Mouse (Mus musculus): ENCODE measurements around the gene Unc13a.
A peak's percentile ranks its signal among the peaks of the same experiment; 100 is the strongest.
"Not testable (repeated sequence)": the region's sequence is repeated elsewhere in the genome, so short reads cannot be mapped to it uniquely, and the experiment has no call there.

The Unc13a gene

DNA sequence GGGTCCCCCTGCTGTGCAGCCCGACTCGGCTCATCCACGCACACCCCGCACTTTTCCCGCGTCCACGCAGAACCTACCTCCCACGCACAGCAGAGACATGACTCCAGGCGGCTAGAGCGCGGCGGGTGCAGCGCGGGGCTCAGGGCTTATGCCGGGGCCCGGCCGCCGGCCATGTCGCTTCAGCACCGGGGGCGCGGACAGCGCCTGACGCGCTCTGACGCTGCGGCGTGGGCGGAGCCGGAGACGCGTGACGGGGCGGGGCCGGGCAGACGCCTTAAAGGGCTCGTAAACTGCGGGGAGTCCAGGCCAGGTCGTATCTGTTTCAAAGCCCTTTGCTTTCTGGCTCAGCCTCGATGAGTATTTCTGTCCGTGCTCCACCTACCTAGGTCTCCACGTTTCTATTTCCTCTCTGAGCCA is at the start of gene Unc13a:
Unc13a (minus strand) TSS at position 209 of the 417 bp plus-strand sequence.
- DNase-seq = peak; percentile 88 to 90

DNA sequence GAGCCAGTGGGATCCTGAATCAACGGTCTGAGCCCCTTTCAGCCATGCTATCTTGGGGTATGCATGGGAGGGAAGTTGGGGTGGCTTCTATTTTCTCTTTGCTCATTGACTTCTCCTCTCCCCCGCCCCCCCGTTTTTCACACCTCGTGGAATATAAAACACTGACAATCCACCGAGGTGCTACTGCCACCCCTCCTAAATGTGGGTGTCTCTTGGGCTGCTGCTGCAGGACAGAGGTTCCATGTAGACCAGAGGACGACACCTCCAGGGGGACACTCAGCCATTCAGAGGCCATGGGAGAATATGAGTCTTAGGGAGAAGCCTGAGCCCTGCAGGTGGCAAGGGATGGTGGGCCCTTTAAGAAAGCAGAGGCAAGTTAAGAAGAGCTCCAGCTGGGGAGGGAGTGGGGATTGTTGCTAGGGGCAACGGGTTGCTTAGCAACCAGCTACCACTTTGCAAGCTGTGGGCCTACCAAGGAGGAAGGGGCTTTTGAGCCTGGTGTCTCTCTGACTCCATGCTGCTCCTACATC is 48.4 kb upstream of the Unc13a start:
- peak; percentile 63 to 75 for DNase-seq

DNA sequence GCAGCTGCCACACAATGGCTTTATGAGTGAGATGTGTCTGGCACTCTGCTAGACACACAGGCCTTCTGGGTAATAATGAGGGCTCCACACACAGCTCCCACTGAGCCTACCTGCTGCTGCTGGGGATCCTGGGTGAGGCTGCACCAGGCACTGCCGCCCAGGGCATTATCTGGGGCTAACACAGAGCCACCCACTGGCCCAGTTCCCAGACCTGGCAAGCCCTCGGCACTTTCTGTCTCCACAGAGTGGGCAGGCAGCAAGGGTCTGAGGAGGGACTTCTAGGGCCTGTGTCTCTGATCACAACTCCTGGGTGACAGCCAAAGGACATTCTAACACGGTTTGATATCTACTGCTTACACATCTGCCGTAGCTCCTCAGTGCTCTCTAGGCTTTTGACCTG is 47.7 kb upstream of the Unc13a start:
- no peak for DNase-seq

DNA sequence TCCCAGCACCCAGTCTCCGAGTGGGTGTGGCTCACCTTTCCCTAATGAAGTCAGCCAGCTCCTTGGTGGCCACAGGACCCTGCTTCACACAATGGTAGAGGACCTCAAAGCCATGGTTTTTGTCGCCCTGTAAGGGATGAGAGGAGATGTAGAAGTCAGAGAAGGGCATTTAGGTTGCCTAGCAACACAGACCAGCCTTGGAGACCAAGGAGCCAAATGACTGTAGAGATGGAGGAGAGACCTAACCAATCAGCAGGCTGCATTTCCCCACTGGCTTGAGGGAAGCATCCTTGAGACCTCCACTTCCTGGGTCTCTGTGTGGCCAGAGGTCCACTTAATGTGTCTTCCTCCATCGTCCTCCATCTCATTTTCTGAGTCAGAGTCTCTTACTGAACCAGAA is 46.7 kb upstream of the Unc13a start:
- no peak for DNase-seq

DNA sequence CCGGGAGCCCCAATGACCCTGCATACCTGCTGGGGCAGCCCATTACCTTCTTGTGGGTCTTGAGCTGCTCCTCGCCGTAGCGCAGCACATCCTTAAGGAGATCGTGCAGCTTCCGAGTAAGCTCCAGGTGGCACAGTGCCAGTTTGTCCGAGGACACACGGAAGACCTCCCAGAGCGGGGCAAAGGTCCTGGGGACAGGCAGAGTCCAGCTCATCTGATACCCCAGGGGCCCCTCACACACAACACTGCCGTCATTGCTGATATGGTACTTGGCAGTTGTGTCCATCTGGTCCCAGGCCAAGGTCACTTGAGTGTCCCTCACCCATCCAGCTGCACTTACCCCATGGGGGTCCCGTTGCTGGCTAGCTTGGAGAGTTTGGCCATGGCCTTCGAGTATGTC is 45.5 kb upstream of the Unc13a start:
- no peak for DNase-seq

DNA sequence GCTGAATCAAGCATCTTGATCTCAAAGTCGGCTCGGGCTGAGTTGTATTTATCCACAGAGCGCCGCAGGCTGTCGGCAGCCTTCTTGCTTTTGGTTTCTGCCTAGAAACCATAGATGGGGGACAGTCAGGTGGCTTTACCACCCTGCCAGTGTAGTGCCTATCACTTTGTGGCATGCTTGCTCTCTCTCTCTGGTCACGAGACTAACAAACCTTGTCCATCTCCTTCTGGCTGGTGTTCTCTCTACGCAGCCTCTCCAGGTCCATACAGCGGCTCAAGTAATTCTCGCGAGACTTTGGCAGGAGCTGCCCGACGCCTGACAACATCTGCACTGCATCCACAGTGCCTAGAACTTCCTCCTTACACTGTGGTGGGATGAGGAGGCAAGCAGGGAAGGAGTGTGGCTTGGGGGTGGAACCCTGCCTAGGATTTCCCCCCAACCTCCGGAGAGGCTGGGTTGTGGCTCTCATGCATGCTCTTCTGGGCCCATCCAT is 45.0 kb upstream of the Unc13a start:
- no peak for DNase-seq

DNA sequence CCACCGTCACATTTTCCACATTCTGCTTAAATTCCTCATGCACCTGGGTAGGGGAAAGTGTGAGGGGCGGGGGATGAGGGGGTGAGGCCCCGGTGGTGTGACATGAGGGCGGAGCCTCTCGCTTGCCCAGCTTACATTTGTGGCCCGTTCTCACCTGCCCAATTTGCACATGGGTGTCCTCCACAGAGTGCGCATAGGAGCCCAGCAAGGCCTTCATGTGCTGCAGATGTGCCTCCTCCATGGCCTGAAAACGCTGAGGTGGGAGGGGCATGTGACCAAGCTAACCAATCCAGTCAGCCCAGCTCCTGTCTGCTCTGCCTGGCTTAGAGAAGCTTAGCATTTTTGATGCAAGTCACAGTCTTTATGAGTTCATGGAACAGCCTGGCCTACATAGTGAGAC is 44.0 kb upstream of the Unc13a start:
- no peak for DNase-seq

GRCm38 (mm10) chr8:71711574-71711973 is 40.0 kb upstream of the Unc13a start:
- no peak for DNase-seq

DNA sequence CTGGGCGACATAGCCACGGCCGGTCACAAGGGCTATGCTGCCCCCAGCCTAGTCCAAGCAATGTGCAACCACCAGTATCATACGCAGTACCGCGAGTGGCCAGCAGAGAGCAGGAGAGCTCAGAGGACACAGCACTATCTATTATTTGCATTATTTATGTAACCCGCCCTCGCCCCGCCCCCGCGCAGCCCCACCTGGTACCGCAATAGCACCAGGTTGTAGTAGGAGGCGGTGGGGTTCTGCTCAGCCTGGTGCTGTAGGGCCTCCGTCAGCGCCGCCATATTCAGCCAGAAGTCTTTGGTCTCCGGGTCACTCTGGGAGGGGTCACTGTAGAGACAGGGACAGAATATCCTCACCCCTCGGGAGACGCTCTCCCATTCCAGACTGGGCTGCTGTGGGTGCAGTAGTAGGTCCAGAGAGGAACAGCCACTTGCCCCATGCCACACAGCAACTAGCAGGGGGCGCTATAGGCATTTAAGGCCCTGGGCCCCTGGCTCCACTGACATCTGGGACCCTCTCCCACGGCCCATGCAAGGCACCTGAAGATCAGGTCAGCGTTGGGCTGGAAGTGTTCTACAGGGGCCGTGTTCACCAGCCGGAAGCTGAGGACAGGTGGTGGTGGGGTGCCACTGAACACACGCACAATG is 38.4 kb upstream of the Unc13a start:
- DNase-seq = peak; percentile 66 to 77

DNA sequence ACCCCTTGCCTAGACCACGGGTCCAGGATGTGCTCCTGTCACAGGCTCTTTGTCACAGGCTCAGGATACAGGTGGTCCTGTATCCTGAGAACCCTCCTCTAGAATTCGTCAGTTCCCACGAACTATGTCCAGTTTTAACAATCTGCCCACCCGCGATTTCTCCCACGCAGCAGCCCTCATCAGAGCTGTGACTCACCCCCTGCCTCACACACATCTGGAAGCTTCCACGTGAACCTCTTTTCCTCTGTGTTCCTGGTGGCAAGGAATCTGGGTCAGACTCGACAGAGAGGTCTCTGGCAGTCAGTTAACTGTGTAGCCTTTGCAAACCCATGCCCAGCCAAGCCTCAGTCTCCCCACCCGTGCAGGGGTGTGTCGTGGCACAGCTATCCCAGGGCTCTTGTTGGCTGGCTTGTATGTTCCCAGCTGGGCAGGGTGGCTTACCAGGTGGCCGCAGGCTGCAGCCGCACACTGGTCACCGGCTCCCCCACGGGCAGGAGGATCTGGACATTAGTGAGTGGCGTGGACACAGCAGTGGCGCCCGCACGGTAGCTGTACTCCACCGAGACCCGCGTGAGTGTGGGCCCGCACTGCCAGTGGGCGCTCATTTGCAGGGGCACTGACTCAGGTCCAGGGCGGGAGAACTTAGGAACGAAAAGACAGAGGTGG is 37.7 kb upstream of the Unc13a start:
- no peak for DNase-seq

- DNase-seq = peak; percentile 68 to 73
Measured at GRCm38 (mm10) chr8:71707874-71708273, 36.3 kb upstream of the Unc13a start.

GRCm38 (mm10) chr8:71703400-71703799 is 31.8 kb upstream of the Unc13a start:
- not testable (repeated sequence) for DNase-seq

DNA sequence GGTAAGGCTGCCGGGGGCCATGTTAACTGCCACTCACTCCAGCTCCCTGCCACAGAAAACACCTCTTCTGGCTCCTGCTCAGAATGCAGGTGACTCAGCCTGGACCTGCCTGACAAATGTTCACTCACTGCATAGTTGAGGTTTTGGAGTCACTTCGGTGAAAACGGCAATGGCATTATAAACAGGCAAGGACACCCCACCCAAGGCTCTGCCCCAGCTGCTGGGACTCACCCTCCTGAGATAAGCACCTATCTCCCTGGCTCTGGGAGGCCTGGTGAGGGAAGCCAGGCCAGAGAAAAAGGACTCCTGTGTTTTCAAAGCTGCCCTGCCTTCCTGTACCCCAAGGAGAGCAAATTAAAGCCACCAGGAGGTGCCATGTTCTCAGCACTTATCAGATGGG is 31.4 kb upstream of the Unc13a start:
- no peak for DNase-seq

DNA sequence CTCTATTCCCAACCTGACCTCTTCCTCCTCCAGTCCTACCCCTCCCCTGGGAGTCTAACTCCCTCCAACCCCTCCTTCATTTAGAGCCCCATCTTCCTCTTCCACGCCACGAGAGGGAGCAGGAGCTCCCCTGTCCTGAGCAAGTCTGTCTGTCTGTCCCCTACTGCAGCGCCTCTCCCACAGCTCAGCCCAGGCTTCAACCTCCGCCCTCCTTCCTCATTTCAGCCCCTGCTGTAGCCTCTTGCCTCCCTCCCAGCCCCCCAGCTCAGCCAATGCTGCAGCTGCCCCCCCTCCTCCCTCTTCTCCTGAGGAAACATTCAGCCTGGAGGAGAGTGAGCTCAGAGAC is 30.5 kb upstream of the Unc13a start:
- DNase-seq = no peak

DNA sequence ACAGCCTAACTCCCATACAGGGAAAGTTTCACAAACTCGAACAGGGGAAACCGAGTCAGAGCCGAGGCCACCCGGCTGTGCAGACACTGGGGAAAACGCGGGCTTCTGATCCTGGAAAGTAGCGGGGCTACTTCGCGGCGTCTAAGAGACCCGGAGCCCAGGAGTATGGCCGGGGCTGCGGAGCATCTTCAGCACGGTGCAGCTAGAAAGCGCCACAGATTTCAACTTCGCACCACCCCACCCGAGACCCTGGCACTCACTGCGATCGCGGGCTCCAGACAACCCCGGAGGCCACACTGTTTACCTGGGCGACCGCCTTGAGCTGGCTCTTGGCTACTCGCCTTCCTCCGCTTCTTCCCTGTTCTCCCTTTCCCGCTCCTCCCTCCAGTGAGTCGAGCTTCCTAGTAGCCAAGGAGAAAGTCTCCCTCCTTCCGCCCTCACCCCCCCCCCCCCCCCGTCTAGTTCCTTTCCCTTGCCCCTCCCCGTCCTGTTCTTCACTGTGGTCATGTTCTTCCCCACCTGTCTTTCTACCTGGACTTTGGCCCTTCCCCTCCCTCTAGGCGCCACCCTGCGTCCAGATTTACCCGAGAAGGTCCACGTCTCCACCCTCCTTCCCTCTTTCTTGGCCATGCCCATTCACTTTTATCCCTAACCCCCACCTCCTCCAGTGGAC is 30.0 kb upstream of the Unc13a start, which contains the start of gene B3gnt3:
B3gnt3 (minus strand) TSS at position 376 of the 673 bp plus-strand sequence.
- no peak for DNase-seq

DNA sequence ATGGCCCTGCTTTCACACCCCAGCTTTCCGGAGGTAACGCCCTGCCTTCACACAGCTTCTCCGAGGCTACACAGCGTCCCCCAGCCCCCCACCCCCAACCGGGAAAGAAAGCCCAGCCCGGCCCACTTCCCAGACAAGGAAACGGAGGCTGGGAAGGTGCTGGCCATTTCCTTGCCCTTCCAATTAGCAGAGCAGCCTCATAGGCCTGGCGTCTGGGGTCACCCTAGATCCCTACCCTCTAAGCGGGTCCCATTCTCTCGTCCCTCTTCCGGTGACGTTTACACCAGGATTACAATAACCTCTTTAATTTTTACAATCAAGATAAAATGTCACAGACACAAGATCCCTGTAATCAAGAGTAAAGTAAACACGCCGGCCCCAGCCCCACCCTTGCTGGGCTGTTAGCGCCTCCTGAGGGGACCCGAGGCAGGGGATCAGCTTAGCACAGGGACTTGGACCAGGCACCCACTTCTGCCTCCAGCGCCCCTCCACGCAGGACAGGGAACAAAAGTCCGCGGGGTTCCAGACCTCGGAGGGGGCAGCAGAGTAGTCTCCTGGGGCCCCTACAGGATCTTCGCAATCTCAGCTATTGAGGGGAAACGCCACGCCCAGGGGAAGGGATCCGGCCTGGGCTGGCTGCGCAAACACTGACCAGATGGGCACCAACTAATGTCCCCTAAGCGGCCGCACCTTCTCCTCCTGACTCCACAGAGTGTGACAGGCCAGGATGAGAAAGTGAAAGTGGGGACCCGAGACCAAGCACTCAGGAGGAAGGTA is 29.1 kb upstream of the Unc13a start:
- no peak for DNase-seq

- DNase-seq = not testable (repeated sequence)
Measured at GRCm38 (mm10) chr8:71695456-71695855, 23.9 kb upstream of the Unc13a start.

DNA sequence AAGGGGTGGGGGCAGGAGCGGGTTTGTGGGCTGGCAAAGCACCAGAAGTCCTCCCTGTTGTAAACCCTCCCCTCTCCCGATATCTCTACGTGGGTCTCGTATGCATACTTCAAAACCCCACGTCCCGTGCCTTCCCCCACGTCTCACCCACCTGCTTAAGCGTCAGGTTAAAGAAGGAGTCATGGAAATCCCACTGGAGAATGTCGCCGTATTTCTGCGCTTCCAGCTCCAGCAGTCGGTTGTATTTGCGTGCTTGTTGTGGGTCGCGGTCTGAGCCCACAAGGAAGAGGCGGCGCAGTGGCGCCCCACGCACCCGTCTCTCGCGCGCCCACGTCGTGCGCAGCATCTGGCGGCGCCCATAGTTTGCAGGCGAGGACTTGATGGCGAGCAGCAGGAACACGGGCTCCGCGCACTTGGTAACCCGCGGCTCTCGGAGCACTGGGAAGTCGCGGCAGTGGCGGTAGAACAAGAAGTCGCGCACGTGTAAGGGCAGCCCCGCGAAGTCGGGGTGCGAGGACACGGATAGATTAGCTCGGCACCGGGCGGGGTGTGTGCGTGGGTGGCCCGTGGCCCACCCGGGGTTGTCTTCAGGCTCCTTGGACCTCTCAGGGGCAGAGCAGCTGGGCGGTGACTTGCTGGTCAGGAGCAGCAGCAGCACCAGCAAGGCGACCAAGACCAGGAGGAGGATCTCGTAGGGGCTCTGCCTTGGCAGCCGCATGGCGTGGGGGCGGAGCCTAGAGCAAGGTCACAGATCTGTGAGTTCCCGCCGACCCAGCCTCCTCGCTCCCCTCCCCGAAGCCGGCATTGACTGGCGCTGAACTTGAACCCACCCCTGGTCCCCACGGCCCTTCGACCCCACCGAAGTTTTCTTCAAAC is 21.8 kb upstream of the Unc13a start:
- DNase-seq = no peak

- peak; percentile 49 to 72 for DNase-seq
Measured at GRCm38 (mm10) chr8:71692509-71692908, 21.0 kb upstream of the Unc13a start.

DNA sequence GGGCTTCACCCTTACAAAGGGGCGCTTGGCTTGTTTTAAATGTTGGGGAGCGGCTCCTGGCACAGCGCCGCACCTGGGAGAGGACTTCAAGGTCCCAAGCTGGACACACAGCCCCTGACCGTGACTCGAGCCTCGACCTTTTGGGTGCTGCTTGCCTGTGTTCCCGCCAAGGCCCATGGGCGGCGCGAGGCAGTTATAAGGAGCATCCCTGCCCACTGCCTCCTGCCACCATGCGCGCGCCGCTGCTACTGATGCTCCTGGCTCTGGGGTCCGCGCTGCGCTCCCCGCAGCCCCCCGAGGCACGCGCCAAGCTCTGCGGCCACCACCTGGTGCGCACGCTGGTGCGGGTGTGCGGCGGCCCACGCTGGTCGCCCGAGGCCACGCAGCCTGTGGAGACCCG is 17.5 kb upstream of the Unc13a start, which contains the start of gene Insl3:
Insl3 (plus strand) TSS at position 187 of the 400 bp plus-strand sequence.
- no peak for DNase-seq

DNA sequence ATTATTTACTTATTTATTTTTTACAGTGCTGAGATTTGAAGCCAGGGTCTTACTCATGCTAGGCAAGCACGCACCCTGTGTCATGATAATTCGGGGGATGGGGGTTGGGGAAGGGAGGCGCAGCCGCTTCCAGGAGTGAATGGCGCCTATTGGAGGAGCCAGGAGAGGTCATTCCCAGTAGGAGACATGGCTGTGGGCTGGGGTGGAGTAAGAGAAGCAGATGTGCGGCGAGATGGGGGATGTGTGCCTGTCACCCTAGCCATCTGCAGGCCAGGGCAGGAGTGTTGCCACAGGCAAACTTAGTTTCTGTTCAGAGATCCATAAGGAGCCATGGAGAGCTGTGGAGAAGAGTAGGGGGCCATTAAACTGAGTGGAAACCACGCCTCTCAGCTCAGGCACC is 16.1 kb upstream of the Unc13a start:
- DNase-seq = no peak
